Mouse (Mus musculus): ENCODE measurements around the gene Stk39.

GRCm38 (mm10) chr2:68367944-68368343 is 104.1 kb downstream of the Stk39 start:
- no peak for TF ChIP-seq CTCF (IDR thresholded peaks at IDR 0.05; ENCODE audit: borderline replicate concordance, control insufficient read depth, extremely low read depth, insufficient read depth, low read length, poor library complexity)
- no peak for TF ChIP-seq POLR2A (IDR thresholded peaks at IDR 0.05; ENCODE audit: control insufficient read depth, extremely low read depth, insufficient read depth, low read length, poor library complexity)

Data from thymus, adult 2 months (tissue).